Mouse (Mus musculus) neural tube, embryonic 14.5 days (tissue): ENCODE data around the gene Rasa4. TPM values are rescaled to one million over a fixed set of nuclear protein-coding genes. Genes with fewer than 3 reads are reported as not detected.
A peak's percentile ranks its signal among the peaks of the same experiment; 100 is the strongest.
"Not testable (repeated sequence)": the region's sequence is repeated elsewhere in the genome, so short reads cannot be mapped to it uniquely, and the experiment has no call there.

Experiments
- ATAC-seq: fragments of 200-750 bp; cut with Nextera tagmentation; 2 replicates; pipeline ENCODE4 v1.8.0; 2017; ENCODE audit warnings: low read depth, mild to moderate bottlenecking, moderate TSS enrichment, moderate library complexity
- H3K27ac ChIP-seq: fragments of 300-500 bp; sonication (generic); 2 replicates; pipeline ENCODE4 v1.5.1; 2014; ENCODE audit warnings: low read depth, mild to moderate bottlenecking, control low read depth, low read length, moderate library complexity, mixed read lengths
- H3K27me3 ChIP-seq: fragments of 300-500 bp; sonication (generic); 2 replicates; pipeline ENCODE4 v1.6.1; 2014; ENCODE audit warnings: low read length; ENCODE audit not compliant: control insufficient read depth, insufficient read depth
- H3K36me3 ChIP-seq: fragments of 300-500 bp; sonication (generic); 2 replicates; pipeline ENCODE4 v1.6.1; 2014; ENCODE audit warnings: low read length, mixed read lengths; ENCODE audit not compliant: control insufficient read depth, insufficient read depth
- H3K4me1 ChIP-seq: fragments of 300-500 bp; sonication (generic); 2 replicates; pipeline ENCODE4 v1.6.1; 2014; ENCODE audit warnings: low read length; ENCODE audit not compliant: control insufficient read depth, insufficient read depth
- H3K4me2 ChIP-seq: fragments of 300-500 bp; sonication (generic); 2 replicates; pipeline ENCODE4 v1.6.1; 2014; ENCODE audit warnings: mild to moderate bottlenecking, low read depth, low read length, control low read depth
- H3K4me3 ChIP-seq: fragments of 300-500 bp; sonication (generic); 2 replicates; pipeline ENCODE4 v1.5.1; 2014; ENCODE audit warnings: low read depth, low read length, control low read depth, mixed read lengths
- H3K9ac ChIP-seq: fragments of 300-500 bp; sonication (generic); replicated peaks from 2 replicates; pipeline ENCODE4 v1.6.1; 2014; ENCODE audit warnings: low read depth, mild to moderate bottlenecking, control low read depth, low read length, mixed read lengths
- H3K9me3 ChIP-seq: fragments of 300-500 bp; sonication (generic); 2 replicates; pipeline ENCODE4 v1.6.1; 2016; ENCODE audit warnings: low read length; ENCODE audit not compliant: control insufficient read depth
- WGBS: fragments of 180-500 bp; shearing (Covaris S2); extraction: QIAGEN DNeasy Blood & Tissue Kit; methylation state at CpG from one replicate; pipeline ENCODE4 v1.1.7; 2014; 5-methylcytosine and 5-hydroxymethylcytosine counted together
- polyA plus RNA-seq: library from polyadenylated mRNA; unstranded; fragments of >200 nt; fragmentation: Nextera tagmentation; extraction: Ambion mirVana; gene quantifications from 2 replicates; pipeline ENCODE4 v1.2.1, GENCODE M21; 2014

The Rasa4 gene
- polyA plus RNA-seq, 1 experiment from 2014 or later = 15.0 TPM

GRCm38 (mm10) chr5:136045408-136045807, 38.3 kb upstream of the Rasa4 start:
- H3K4me3 ChIP-seq = no peak overlapping the region
- H3K4me2 ChIP-seq = no peak overlapping the region
- no peaks in the 10 kb centered on the region for H3K36me3 ChIP-seq
- ATAC-seq = no peak
- H3K9me3 ChIP-seq = no peaks in the 10 kb centered on the region
- WGBS = 45% methylated on average over 9 of the region's 9 CpGs
- H3K27me3 ChIP-seq = no peaks in the 10 kb centered on the region
- H3K27ac ChIP-seq = no peak overlapping the region
- H3K9ac ChIP-seq = no peak overlapping the region
- H3K4me1 ChIP-seq = no peaks in the 10 kb centered on the region

GRCm38 (mm10) chr5:136045987-136046386, 37.7 kb upstream of the Rasa4 start:
- 5% methylated on average over 10 of the region's 10 CpGs for WGBS
- Histone ChIP-seq H3K27ac (no peak overlapping the region), H3K4me2 (no peak overlapping the region), H3K36me3 (no peaks in the 10 kb centered on the region), H3K4me3 (no peak overlapping the region), H3K9me3 (no peaks in the 10 kb centered on the region), H3K9ac (no peak overlapping the region), H3K27me3 (no peaks in the 10 kb centered on the region), H3K4me1 (no peaks in the 10 kb centered on the region)
- ATAC-seq = no peak

- H3K9ac ChIP-seq, H3K4me1 ChIP-seq, H3K9me3 ChIP-seq, H3K27me3 ChIP-seq, H3K4me2 ChIP-seq, H3K27ac ChIP-seq, H3K4me3 ChIP-seq, H3K36me3 ChIP-seq, ATAC-seq: not testable (repeated sequence)
Observed at GRCm38 (mm10) chr5:136048541-136048940, 35.2 kb upstream of the Rasa4 start.

GRCm38 (mm10) chr5:136049926-136050325, 33.8 kb upstream of the Rasa4 start:
- 45% methylated on average over 6 of the region's 6 CpGs for WGBS

GRCm38 (mm10) chr5:136051231-136052085, 32.3 kb upstream of the Rasa4 start:
- peak; percentile 88 for ATAC-seq
- Histone ChIP-seq H3K36me3 (no peaks in the 10 kb centered on the region), H3K4me2 (no peak overlapping the region), H3K4me3 (no peak overlapping the region), H3K9ac (no peak overlapping the region), H3K9me3 (no peaks in the 10 kb centered on the region), H3K27ac (peak overlapping the region; percentile 60), H3K27me3 (no peaks in the 10 kb centered on the region), H3K4me1 (peaks cover 2% of the 10 kb centered on the region; the same call in 1 of the 2 replicates)
- WGBS = 5% methylated on average over 10 of the region's 10 CpGs

More at GRCm38 (mm10) chr5:136049926-136050325, 33.8 kb upstream of the Rasa4 start:
- no peak overlapping the region for H3K9ac ChIP-seq
- no peak overlapping the region for H3K4me3 ChIP-seq
- peaks cover 2% of the 10 kb centered on the region; the same call in 1 of the 2 replicates for H3K4me1 ChIP-seq
- no peak overlapping the region for H3K27ac ChIP-seq
- H3K36me3 ChIP-seq = no peaks in the 10 kb centered on the region
- ATAC-seq = no peak
- H3K27me3 ChIP-seq = no peaks in the 10 kb centered on the region
- no peak overlapping the region for H3K4me2 ChIP-seq
- no peaks in the 10 kb centered on the region for H3K9me3 ChIP-seq

GRCm38 (mm10) chr5:136052861-136053655, 30.7 kb upstream of the Rasa4 start:
- H3K36me3 ChIP-seq = no peaks in the 10 kb centered on the region
- H3K27me3 ChIP-seq = no peaks in the 10 kb centered on the region
- peaks cover 2% of the 10 kb centered on the region; the same call in 1 of the 2 replicates for H3K4me1 ChIP-seq
- no peak overlapping the region for H3K4me2 ChIP-seq
- no peak overlapping the region for H3K27ac ChIP-seq
- ATAC-seq = no peak
- no peak overlapping the region for H3K9ac ChIP-seq
- 89% methylated on average over 8 of the region's 8 CpGs for WGBS
- no peaks in the 10 kb centered on the region for H3K9me3 ChIP-seq
- no peak overlapping the region for H3K4me3 ChIP-seq

GRCm38 (mm10) chr5:136054301-136055077, 29.2 kb upstream of the Rasa4 start, which contains the start of gene Upk3bl:
TSS of gene Upk3bl (plus strand) at chr5:136054492.
- H3K27ac ChIP-seq = no peak within 1 kb of the TSS
- no peaks in the 10 kb centered on the region for H3K9me3 ChIP-seq
- ATAC-seq = no peak
- H3K4me2 ChIP-seq = no peak within 1 kb of the TSS
- WGBS = 94% methylated on average over 11 of the region's 11 CpGs
- no peak within 1 kb of the TSS for H3K9ac ChIP-seq
- H3K4me3 ChIP-seq = no peak within 1 kb of the TSS
- H3K27me3 ChIP-seq = no peaks in the 10 kb centered on the region
- peaks cover 2% of the 10 kb centered on the region; the same call in 1 of the 2 replicates for H3K4me1 ChIP-seq
- H3K36me3 ChIP-seq = no peaks in the 10 kb centered on the region

GRCm38 (mm10) chr5:136056062-136056461, 27.7 kb upstream of the Rasa4 start:
- Histone ChIP-seq H3K4me1 (peaks cover 2% of the 10 kb centered on the region; the same call in 1 of the 2 replicates), H3K4me3 (no peak overlapping the region), H3K27ac (no peak overlapping the region), H3K36me3 (no peaks in the 10 kb centered on the region), H3K9me3 (no peaks in the 10 kb centered on the region), H3K4me2 (no peak overlapping the region), H3K27me3 (no peaks in the 10 kb centered on the region), H3K9ac (no peak overlapping the region)
- ATAC-seq = no peak
- WGBS = 49% methylated on average over 4 of the region's 4 CpGs
